Mouse (Mus musculus) thymus, postnatal 4 days (tissue): ENCODE data around the gene Hspb8.
"Not testable (repeated sequence)": the region's sequence is repeated elsewhere in the genome, so short reads cannot be mapped to it uniquely, and the experiment has no call there.

ENCODE experiments used
- DNase-seq: peaks from one replicate; pipeline ENCODE4 v3.0.0; 2021

The Hspb8 gene

DNA sequence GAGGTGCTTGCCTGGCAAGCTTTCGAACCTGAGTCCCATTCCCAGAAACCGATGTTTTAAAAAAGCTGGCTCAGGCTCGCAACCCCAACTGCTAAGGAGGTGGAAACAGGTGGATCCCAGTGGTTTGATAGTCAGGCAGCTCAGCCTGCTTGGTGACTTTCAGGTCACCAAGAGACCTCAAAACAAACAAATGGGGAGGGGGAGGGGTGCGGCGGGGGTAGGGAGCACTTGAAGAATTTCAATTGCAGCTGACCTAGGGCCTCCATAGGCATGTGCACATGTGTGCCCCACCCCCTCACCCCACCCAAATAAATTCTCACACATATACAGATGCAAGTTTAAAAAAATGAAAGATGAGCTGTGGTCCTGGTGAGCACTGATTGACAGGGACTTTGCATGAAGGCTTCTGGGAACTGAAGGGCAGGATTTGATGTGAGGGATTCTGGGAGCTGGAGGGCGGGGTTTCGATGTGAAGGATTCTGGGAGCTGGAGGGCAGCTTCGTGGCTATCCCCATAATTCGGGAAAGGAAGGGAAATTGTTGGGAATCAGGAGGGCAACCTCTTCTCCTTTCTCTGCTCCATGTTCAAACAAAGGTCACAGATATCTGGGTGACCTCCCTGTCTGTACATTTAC, 35.2 kb downstream of the Hspb8 start:
- no peak for DNase-seq

DNA sequence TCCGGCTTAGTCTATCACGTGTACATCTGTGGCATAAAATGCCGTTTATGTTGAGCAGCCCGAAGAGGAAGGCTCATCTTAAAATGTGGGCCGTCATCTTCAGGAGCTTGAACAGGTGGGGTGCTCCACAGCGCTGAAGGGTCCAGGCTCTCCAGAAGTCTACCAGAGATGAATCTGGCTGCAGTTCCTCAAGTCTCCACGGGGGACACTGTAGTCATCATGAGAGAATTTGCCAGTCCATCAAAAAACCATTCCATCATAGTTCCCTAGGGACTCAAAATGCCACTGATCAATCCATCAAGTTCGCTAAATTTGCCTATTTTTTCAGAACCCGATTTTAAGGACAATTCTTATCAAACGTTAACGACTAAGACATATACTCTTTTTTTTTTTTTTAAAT, 36.6 kb downstream of the Hspb8 start:
- DNase-seq, result peak; percentile 79

DNA sequence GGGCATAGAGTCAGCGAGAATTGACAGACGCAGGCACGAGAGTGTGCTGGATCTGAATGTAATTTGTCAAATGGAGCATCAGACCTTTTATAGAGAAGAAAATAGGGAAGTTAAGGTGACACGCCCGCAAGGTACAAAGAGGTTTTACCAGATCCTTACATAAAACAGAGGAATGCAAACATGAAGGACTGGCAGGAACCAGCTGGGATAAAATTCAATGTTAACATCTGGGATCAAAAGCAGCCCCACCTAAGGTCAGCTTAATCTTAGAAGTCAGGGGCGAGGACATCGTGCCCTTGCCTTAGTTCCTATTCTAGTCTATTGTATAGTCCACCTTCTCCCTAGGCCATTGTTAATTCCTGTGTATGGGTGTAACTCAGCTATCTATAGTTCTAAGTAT, 40.0 kb downstream of the Hspb8 start:
- DNase-seq, result not testable (repeated sequence)

DNA sequence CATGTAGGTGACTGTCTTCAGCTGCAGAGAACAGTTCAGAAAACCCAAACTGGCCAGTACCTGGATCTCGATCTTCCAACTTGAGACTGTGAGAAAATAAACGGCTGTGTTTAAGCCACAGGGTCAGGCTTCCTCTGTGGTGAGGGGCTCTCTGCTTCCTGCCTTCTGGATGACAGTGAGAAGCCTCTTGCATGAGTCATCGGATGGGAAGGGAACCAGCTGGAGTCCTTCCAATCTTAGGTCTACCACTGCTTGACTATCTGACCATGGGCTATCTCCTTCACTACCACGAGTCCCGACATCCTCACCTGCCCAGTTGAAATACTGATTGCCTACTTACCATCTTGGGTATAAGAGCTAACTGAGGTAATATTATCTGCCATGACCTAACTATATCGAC, 40.9 kb downstream of the Hspb8 start:
- no peak for DNase-seq

DNA sequence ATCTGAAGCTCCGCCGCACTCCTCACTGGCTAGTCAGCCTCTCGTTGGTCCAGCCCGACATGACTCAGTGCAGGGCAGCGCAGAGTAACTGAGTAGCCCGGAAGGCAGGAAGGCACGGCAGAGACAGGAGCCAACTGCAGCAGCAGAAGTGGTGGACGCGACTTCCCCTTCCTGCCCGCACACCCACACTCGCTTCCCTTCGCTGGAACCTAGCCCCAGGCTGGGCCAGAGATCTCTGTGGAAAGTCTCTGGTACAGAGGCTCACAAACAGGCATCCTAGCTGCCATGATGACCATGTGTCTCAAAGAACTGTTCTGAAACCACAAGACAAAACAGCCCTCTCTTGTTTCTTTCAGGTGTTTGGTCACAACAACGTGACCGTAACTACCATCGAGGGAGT, 41.4 kb downstream of the Hspb8 start:
- DNase-seq, result peak; percentile 71

DNA sequence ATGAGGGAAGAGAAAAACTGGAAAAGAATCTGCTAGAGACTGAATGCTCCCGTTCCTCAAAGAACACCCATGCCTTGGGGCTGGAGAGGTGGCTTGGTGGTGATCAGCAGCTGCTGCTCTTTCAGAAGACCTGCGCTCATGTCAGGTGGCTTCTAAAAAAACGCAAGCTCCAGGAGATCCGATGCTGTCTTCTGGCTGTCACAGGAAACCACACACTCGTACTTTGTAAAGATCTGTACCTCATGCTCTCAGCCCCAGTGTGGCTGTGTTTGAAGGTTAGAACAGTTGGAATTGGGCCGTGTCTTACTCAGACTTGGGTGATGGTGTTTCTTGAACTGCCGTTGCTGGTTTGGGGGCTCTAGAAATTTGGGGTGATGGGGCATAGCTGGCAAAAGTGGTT, 42.3 kb downstream of the Hspb8 start:
- peak; percentile 51 for DNase-seq

DNA sequence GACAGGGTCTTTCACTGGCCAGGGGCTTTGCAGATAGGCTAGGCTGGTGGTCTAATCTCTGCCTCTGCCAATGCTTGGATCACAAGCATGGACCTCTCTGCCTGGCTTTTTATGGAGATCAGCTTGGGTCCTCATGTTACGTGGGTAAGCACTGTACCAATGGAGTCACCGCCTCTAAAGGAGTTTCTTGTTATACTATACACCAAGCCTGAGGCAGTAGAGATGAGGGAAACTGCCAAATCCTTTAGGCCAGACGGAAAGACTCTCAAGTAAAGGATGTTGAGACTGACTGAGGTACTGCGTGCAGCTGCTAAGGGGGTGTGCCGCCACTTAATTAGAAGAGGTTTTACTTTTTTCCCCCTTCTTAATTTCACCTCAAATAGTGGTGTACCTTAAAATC, 43.8 kb downstream of the Hspb8 start:
- DNase-seq, result no peak

DNA sequence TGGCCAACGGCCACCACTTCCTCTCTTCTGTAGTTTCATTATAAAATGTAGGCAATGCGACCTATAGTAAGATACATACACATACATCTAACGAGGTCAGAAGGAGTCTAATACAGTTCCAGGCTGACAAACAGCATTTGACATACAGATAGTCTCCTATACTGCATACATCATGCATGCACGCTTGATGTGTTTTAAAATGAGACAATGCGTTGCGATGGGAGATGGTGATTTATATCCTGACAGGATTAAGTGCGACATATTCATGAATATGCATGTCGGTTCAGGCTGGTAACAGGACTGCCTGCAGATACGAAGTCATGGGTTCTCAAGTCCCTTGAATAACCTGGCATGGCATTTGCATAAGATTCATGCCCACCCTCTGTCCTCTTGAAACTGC, 54.7 kb downstream of the Hspb8 start:
- DNase-seq, result no peak

DNA sequence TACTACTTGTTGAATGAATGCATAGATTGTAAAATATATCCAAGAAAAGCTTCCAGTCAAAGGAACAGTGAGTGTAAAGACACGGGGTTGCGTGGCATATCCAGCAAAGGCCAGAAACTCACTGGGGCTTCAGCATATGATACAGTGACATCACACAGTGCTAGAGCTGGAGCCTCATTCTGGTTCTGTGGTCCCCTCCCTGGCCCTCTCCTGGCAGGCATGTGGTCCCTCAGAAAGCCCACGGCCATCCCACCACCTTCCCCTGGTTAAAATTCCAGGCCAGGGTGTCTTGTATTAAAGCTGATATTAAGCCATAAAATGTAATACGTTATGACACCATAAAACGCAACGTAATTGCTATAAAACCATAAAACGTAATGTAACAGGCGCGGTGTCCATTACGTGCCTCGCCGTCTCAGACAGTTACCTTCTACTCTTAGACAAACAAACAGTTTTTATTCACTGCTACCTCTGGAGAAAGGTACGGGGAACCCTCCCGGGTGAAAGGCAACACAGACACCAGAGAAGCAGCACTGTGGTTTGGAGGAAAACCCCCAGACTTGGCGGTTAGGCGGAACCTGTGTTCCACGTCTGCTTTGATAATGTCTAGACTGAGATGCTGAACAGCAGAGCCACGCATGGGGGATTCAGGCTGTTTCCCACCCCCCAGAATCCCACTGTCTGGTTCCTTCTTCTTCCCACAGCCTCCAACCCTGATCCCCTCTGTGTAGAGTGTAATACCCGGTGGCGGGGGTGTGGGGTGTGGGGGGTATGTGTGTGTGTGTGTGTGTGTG, 55.6 kb downstream of the Hspb8 start:
- peak; percentile 22 for DNase-seq

DNA sequence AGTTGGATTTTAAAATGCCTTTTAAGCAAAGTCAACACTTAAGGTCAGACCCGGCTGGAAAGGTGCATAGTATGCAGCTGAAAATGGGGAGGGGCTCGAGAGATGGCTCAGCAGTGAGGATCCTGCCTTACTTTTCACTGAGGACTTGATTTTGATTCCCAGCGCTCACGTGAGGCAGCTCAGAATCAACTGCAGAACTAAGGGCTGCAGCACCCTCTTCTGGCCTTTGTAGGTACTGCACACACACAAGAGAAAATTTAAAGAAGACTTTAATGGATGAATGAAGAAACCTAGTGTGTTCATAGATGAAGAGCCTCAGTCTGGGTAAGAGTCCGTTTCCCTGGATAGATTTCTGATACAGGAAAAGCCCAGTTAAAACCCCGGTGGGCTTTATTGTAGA, 61.3 kb downstream of the Hspb8 start:
- DNase-seq, result no peak

DNA sequence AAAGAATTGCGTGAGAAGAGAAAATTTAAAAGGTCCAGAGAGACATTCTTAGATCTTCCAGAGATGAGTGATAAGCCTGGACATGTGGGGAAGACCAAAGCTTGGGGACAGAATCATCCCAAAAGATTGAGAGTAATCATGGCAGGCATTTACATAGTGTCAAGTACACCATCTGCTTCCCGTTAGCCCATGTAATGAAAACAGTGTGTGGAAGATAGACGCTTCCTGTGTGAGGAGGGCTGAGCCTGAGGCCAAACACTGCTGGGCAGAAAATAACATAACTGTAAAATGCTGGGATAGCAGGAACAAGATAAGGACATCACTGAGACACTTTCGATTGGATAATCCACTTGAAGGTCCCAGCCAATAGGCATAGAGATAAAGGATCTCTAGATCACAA, 61.9 kb downstream of the Hspb8 start:
- DNase-seq, result no peak
